ENCODE assay signal across 35 mouse cellular contexts in genomic region chr12:45975780-45976179, GRCm38 (mm10).
"Had no signal": no experiment of that assay in that cellular context is flagged by ENCODE, and none has a peak within 500 bp of the region (broad histone marks: within the 10 kb centered on the region; RNA-seq: fewer than 3 reads in every experiment).

No protein-coding gene starts in this region.

- ATAC-seq: hindbrain, embryonic 16.5 days; hindbrain, postnatal 0 days; inflammation-experienced regulatory T-cells, adult 6 months; intestine, embryonic 15.5 days; intestine, embryonic 16.5 days; intestine, postnatal 0 days had no signal

- H3K27me3 ChIP-seq: heart, embryonic 12.5 days; heart, embryonic 13.5 days; heart, embryonic 15.5 days; hindbrain, embryonic 12.5 days; hindbrain, embryonic 13.5 days; hindbrain, embryonic 15.5 days; intestine, embryonic 15.5 days; kidney, embryonic 15.5 days had no signal

- H3K9me3 ChIP-seq: heart, embryonic 10.5 days; heart, embryonic 12.5 days; heart, embryonic 13.5 days; heart, embryonic 15.5 days; hindbrain, embryonic 10.5 days; hindbrain, embryonic 12.5 days; hindbrain, embryonic 13.5 days; hindbrain, embryonic 15.5 days; intestine, embryonic 15.5 days; kidney, embryonic 15.5 days had no signal

- H3K4me1 ChIP-seq: heart, embryonic 10.5 days; heart, embryonic 12.5 days; heart, embryonic 13.5 days; heart, embryonic 15.5 days; hindbrain, embryonic 10.5 days; hindbrain, embryonic 12.5 days; hindbrain, embryonic 13.5 days; hindbrain, embryonic 15.5 days; intestine, embryonic 15.5 days; kidney, embryonic 15.5 days had no signal

- H3K9ac ChIP-seq: heart, embryonic 12.5 days; heart, embryonic 13.5 days; heart, embryonic 15.5 days; hindbrain, embryonic 12.5 days; hindbrain, embryonic 13.5 days; hindbrain, embryonic 14.5 days; hindbrain, embryonic 15.5 days; intestine, embryonic 15.5 days; kidney, embryonic 15.5 days had no signal

- H3K4me3 ChIP-seq: heart, embryonic 10.5 days; heart, embryonic 12.5 days; heart, embryonic 13.5 days; heart, embryonic 15.5 days; hindbrain, embryonic 10.5 days; hindbrain, embryonic 12.5 days; hindbrain, embryonic 13.5 days; hindbrain, embryonic 15.5 days; intestine, embryonic 15.5 days; kidney, embryonic 15.5 days; layer of hippocampus, adult 2 months had no signal

- H3K4me2 ChIP-seq: heart, embryonic 11.5 days; heart, embryonic 12.5 days; heart, embryonic 13.5 days; heart, embryonic 15.5 days; hindbrain, embryonic 12.5 days; hindbrain, embryonic 13.5 days; hindbrain, embryonic 14.5 days; hindbrain, embryonic 15.5 days; intestine, embryonic 15.5 days; kidney, embryonic 15.5 days had no signal

- H3K36me3 ChIP-seq: heart, embryonic 10.5 days; heart, embryonic 12.5 days; heart, embryonic 13.5 days; heart, embryonic 15.5 days; hindbrain, embryonic 10.5 days; hindbrain, embryonic 12.5 days; hindbrain, embryonic 13.5 days; hindbrain, embryonic 15.5 days; intestine, embryonic 15.5 days; kidney, embryonic 15.5 days had no signal

- DNase-seq: heart, postnatal 10 days; heart, postnatal 14 days; heart, postnatal 36 days; heart, postnatal 4 days; kidney, adult 11 months; kidney, adult 18-20 months; kidney, adult 2 months; kidney, adult 8-10 months; kidney, adult 9 months; kidney, postnatal 10 days; kidney, postnatal 14 days; kidney, postnatal 25 days; kidney, postnatal 36 days; kidney, postnatal 4 days; layer of hippocampus, adult 9-11 months; layer of hippocampus, postnatal 36 days had no signal

- H3K27ac ChIP-seq: heart, embryonic 10.5 days; heart, embryonic 13.5 days; heart, embryonic 15.5 days; hindbrain, embryonic 10.5 days; hindbrain, embryonic 12.5 days; hindbrain, embryonic 13.5 days; hindbrain, embryonic 14.5 days; hindbrain, embryonic 15.5 days; hindbrain, postnatal 0 days; intestine, embryonic 15.5 days; kidney, embryonic 15.5 days; kidney, postnatal 0 days; layer of hippocampus, adult 2 months had no signal
